Mouse (Mus musculus): ENCODE measurements around the gene Acp6. TPM values are rescaled to one million over a fixed set of nuclear protein-coding genes. Genes with fewer than 3 reads are reported as not detected.
A peak's percentile ranks its signal among the peaks of the same experiment; 100 is the strongest.

Gene Acp6
- polyA plus RNA-seq, 1 experiment from 2014 or later, result 25.4 TPM

GRCm38 (mm10) chr3:97206521-97206920 lies 47.9 kb downstream of the Acp6 start:
- H3K4me2 ChIP-seq (ENCODE audit: low read depth), result no peak overlapping the region
- H3K4me1 ChIP-seq (ENCODE audit: control insufficient read depth, insufficient read depth, low read length), result no peaks in the 10 kb centered on the region
- no peak overlapping the region for H3K4me3 ChIP-seq (ENCODE audit: low read depth, low read length)
- H3K27ac ChIP-seq (ENCODE audit: low read depth, low read length), result no peak overlapping the region
- peaks cover 23% of the 10 kb centered on the region for H3K36me3 ChIP-seq (ENCODE audit: control insufficient read depth, insufficient read depth, low read length)
- WGBS, result 90% methylated on average over 3 of the region's 3 CpGs
- no peak overlapping the region for H3K9ac ChIP-seq (ENCODE audit: low read length)
- DNase-seq (ENCODE audit: low spot score), result no peak
- H3K27me3 ChIP-seq (ENCODE audit: control insufficient read depth, insufficient read depth, low read length), result no peaks in the 10 kb centered on the region
- no peak for ATAC-seq (ENCODE audit: insufficient read depth, low FRiP score, low TSS enrichment)
- no peaks in the 10 kb centered on the region for H3K9me3 ChIP-seq (ENCODE audit: control insufficient read depth, low read length)

- peaks cover 35% of the 10 kb centered on the region for H3K36me3 ChIP-seq (ENCODE audit: control insufficient read depth, insufficient read depth, low read length)
Observed at GRCm38 (mm10) chr3:97209351-97209750, 50.8 kb downstream of the Acp6 start.

GRCm38 (mm10) chr3:97211177-97211576 lies 52.6 kb downstream of the Acp6 start:
- Histone ChIP-seq H3K4me2 (ENCODE audit: low read depth) (no peak overlapping the region), H3K9ac (ENCODE audit: low read length) (no peak overlapping the region), H3K4me3 (ENCODE audit: low read depth, low read length) (no peak overlapping the region), H3K36me3 (ENCODE audit: control insufficient read depth, insufficient read depth, low read length) (peaks cover 40% of the 10 kb centered on the region), H3K9me3 (ENCODE audit: control insufficient read depth, low read length) (no peaks in the 10 kb centered on the region), H3K27me3 (ENCODE audit: control insufficient read depth, insufficient read depth, low read length) (no peaks in the 10 kb centered on the region), H3K4me1 (ENCODE audit: control insufficient read depth, insufficient read depth, low read length) (no peaks in the 10 kb centered on the region), H3K27ac (ENCODE audit: low read depth, low read length) (no peak overlapping the region)
- WGBS, result 93% methylated on average over 5 of the region's 5 CpGs
- ATAC-seq (ENCODE audit: insufficient read depth, low FRiP score, low TSS enrichment), result no peak
- no peak for DNase-seq (ENCODE audit: low spot score)

More at GRCm38 (mm10) chr3:97209351-97209750, 50.8 kb downstream of the Acp6 start:
- H3K4me1 ChIP-seq (ENCODE audit: control insufficient read depth, insufficient read depth, low read length), result no peaks in the 10 kb centered on the region
- no peaks in the 10 kb centered on the region for H3K27me3 ChIP-seq (ENCODE audit: control insufficient read depth, insufficient read depth, low read length)
- WGBS, result 91% methylated on average over 9 of the region's 9 CpGs
- H3K4me2 ChIP-seq (ENCODE audit: low read depth), result no peak overlapping the region
- H3K9ac ChIP-seq (ENCODE audit: low read length), result no peak overlapping the region
- ATAC-seq (ENCODE audit: insufficient read depth, low FRiP score, low TSS enrichment) (no peak), DNase-seq (ENCODE audit: low spot score) (no peak)
- H3K4me3 ChIP-seq (ENCODE audit: low read depth, low read length), result no peak overlapping the region
- H3K9me3 ChIP-seq (ENCODE audit: control insufficient read depth, low read length), result no peaks in the 10 kb centered on the region
- no peak overlapping the region for H3K27ac ChIP-seq (ENCODE audit: low read depth, low read length)

- H3K4me2 ChIP-seq (ENCODE audit: low read depth), result no peak overlapping the region
- H3K4me1 ChIP-seq (ENCODE audit: control insufficient read depth, insufficient read depth, low read length), result no peaks in the 10 kb centered on the region
- H3K4me3 ChIP-seq (ENCODE audit: low read depth, low read length), result no peak overlapping the region
- H3K9me3 ChIP-seq (ENCODE audit: control insufficient read depth, low read length), result no peaks in the 10 kb centered on the region
- no peak overlapping the region for H3K27ac ChIP-seq (ENCODE audit: low read depth, low read length)
- H3K27me3 ChIP-seq (ENCODE audit: control insufficient read depth, insufficient read depth, low read length), result no peaks in the 10 kb centered on the region
- no peak for DNase-seq (ENCODE audit: low spot score)
- no peak for ATAC-seq (ENCODE audit: insufficient read depth, low FRiP score, low TSS enrichment)
- H3K9ac ChIP-seq (ENCODE audit: low read length), result no peak overlapping the region
- H3K36me3 ChIP-seq (ENCODE audit: control insufficient read depth, insufficient read depth, low read length), result peaks cover 30% of the 10 kb centered on the region
- WGBS, result 93% methylated on average over 10 of the region's 10 CpGs
Observed at GRCm38 (mm10) chr3:97213871-97214270, 55.3 kb downstream of the Acp6 start.

GRCm38 (mm10) chr3:97214439-97214838 lies 55.9 kb downstream of the Acp6 start:
- Histone ChIP-seq H3K27ac (ENCODE audit: low read depth, low read length) (no peak overlapping the region), H3K4me3 (ENCODE audit: low read depth, low read length) (no peak overlapping the region), H3K9ac (ENCODE audit: low read length) (no peak overlapping the region), H3K4me1 (ENCODE audit: control insufficient read depth, insufficient read depth, low read length) (no peaks in the 10 kb centered on the region), H3K36me3 (ENCODE audit: control insufficient read depth, insufficient read depth, low read length) (peaks cover 32% of the 10 kb centered on the region), H3K4me2 (ENCODE audit: low read depth) (no peak overlapping the region), H3K9me3 (ENCODE audit: control insufficient read depth, low read length) (no peaks in the 10 kb centered on the region), H3K27me3 (ENCODE audit: control insufficient read depth, insufficient read depth, low read length) (no peaks in the 10 kb centered on the region)
- 87% methylated on average over 1 of the region's 1 CpGs for WGBS
- no peak for ATAC-seq (ENCODE audit: insufficient read depth, low FRiP score, low TSS enrichment)
- no peak for DNase-seq (ENCODE audit: low spot score)

GRCm38 (mm10) chr3:97215526-97215925 lies 56.9 kb downstream of the Acp6 start:
- no peak overlapping the region for H3K9ac ChIP-seq (ENCODE audit: low read length)
- no peak overlapping the region for H3K4me2 ChIP-seq (ENCODE audit: low read depth)
- H3K4me1 ChIP-seq (ENCODE audit: control insufficient read depth, insufficient read depth, low read length), result no peaks in the 10 kb centered on the region
- whole genome bisulfite sequencing, result 85% methylated on average over 3 of the region's 3 CpGs
- no peak overlapping the region for H3K27ac ChIP-seq (ENCODE audit: low read depth, low read length)
- H3K36me3 ChIP-seq (ENCODE audit: control insufficient read depth, insufficient read depth, low read length), result peaks cover 24% of the 10 kb centered on the region
- H3K27me3 ChIP-seq (ENCODE audit: control insufficient read depth, insufficient read depth, low read length), result no peaks in the 10 kb centered on the region
- DNase-seq (ENCODE audit: low spot score), result no peak
- no peak for ATAC-seq (ENCODE audit: insufficient read depth, low FRiP score, low TSS enrichment)
- no peak overlapping the region for H3K4me3 ChIP-seq (ENCODE audit: low read depth, low read length)
- H3K9me3 ChIP-seq (ENCODE audit: control insufficient read depth, low read length), result no peaks in the 10 kb centered on the region

GRCm38 (mm10) chr3:97223261-97223660 lies 64.7 kb downstream of the Acp6 start:
- Histone ChIP-seq H3K4me1 (ENCODE audit: control insufficient read depth, insufficient read depth, low read length) (peaks cover 12% of the 10 kb centered on the region), H3K4me3 (ENCODE audit: low read depth, low read length) (no peak overlapping the region), H3K9ac (ENCODE audit: low read length) (no peak overlapping the region), H3K9me3 (ENCODE audit: control insufficient read depth, low read length) (no peaks in the 10 kb centered on the region), H3K36me3 (ENCODE audit: control insufficient read depth, insufficient read depth, low read length) (0 out of 2 replicates have a peak, but pooled peaks cover 3% of the 10 kb centered on the region), H3K4me2 (ENCODE audit: low read depth) (no peak overlapping the region), H3K27ac (ENCODE audit: low read depth, low read length) (no peak overlapping the region), H3K27me3 (ENCODE audit: control insufficient read depth, insufficient read depth, low read length) (no peaks in the 10 kb centered on the region)
- ATAC-seq (ENCODE audit: insufficient read depth, low FRiP score, low TSS enrichment), result no peak
- WGBS, result 87% methylated on average over 9 of the region's 9 CpGs
- DNase-seq (ENCODE audit: low spot score), result no peak

- ATAC-seq (ENCODE audit: insufficient read depth, low FRiP score, low TSS enrichment) (no peak), DNase-seq (ENCODE audit: low spot score) (no peak)
- no peak overlapping the region for H3K9ac ChIP-seq (ENCODE audit: low read length)
- peaks cover 17% of the 10 kb centered on the region for H3K4me1 ChIP-seq (ENCODE audit: control insufficient read depth, insufficient read depth, low read length)
- no peak overlapping the region for H3K27ac ChIP-seq (ENCODE audit: low read depth, low read length)
- no peak overlapping the region for H3K4me2 ChIP-seq (ENCODE audit: low read depth)
- H3K4me3 ChIP-seq (ENCODE audit: low read depth, low read length), result no peak overlapping the region
- H3K27me3 ChIP-seq (ENCODE audit: control insufficient read depth, insufficient read depth, low read length), result no peaks in the 10 kb centered on the region
- no peaks in the 10 kb centered on the region for H3K36me3 ChIP-seq (ENCODE audit: control insufficient read depth, insufficient read depth, low read length)
- 89% methylated on average over 5 of the region's 5 CpGs for WGBS
- no peaks in the 10 kb centered on the region for H3K9me3 ChIP-seq (ENCODE audit: control insufficient read depth, low read length)
Observed at GRCm38 (mm10) chr3:97225231-97225630, 66.7 kb downstream of the Acp6 start.

- no peak for DNase-seq (ENCODE audit: low spot score)
Observed at GRCm38 (mm10) chr3:97226719-97227118, 68.1 kb downstream of the Acp6 start.

More at GRCm38 (mm10) chr3:97226719-97227118, 68.1 kb downstream of the Acp6 start:
- peak overlapping the region; percentile 87 for H3K9ac ChIP-seq (ENCODE audit: low read length)
- peak; percentile 54; the same call in 1 of the 2 replicates for ATAC-seq (ENCODE audit: insufficient read depth, low FRiP score, low TSS enrichment)
- H3K9me3 ChIP-seq (ENCODE audit: control insufficient read depth, low read length), result no peaks in the 10 kb centered on the region
- H3K4me1 ChIP-seq (ENCODE audit: control insufficient read depth, insufficient read depth, low read length), result peaks cover 17% of the 10 kb centered on the region
- WGBS, result under 1% methylated on average over 17 of the region's 18 CpGs
- H3K4me2 ChIP-seq (ENCODE audit: low read depth), result peak overlapping the region; percentile 69
- H3K27ac ChIP-seq (ENCODE audit: low read depth, low read length), result peak overlapping the region; percentile 94
- H3K36me3 ChIP-seq (ENCODE audit: control insufficient read depth, insufficient read depth, low read length), result no peaks in the 10 kb centered on the region
- H3K27me3 ChIP-seq (ENCODE audit: control insufficient read depth, insufficient read depth, low read length), result no peaks in the 10 kb centered on the region
- peak overlapping the region; percentile 82 for H3K4me3 ChIP-seq (ENCODE audit: low read depth, low read length)
